Mouse (Mus musculus): ENCODE data around the gene Slc25a27. TPM values are rescaled to one million over a fixed set of nuclear protein-coding genes. Genes with fewer than 3 reads are reported as not detected.

Gene Slc25a27
- polyA plus RNA-seq, 1 experiment from 2014 or later = 20.2 TPM

GRCm38 (mm10) chr17:43630427-43630760 is 36.6 kb downstream of the Slc25a27 start:
- H3K9ac ChIP-seq (ENCODE audit: low read length) = no peak overlapping the region
- H3K9me3 ChIP-seq (replicated peaks; ENCODE audit: control insufficient read depth, low read length) = no peaks in the 10 kb centered on the region
- H3K4me1 ChIP-seq (ENCODE audit: control insufficient read depth, insufficient read depth, low read length) = peaks cover 12% of the 10 kb centered on the region; the same call in 1 of the 2 replicates
- peak overlapping the region; percentile 57; the same call in 1 of the 2 replicates for H3K4me2 ChIP-seq (ENCODE audit: low read depth, low read length)
- no peak overlapping the region for H3K27ac ChIP-seq (ENCODE audit: low read length)
- WGBS = 48% methylated on average over 13 of the region's 13 CpGs
- H3K27me3 ChIP-seq (ENCODE audit: control insufficient read depth, insufficient read depth, low read length) = peaks cover 32% of the 10 kb centered on the region
- ATAC-seq (ENCODE audit: insufficient read depth, low FRiP score) = no peak
- peak overlapping the region; percentile 33; the same call in 1 of the 2 replicates for H3K4me3 ChIP-seq (replicated peaks; ENCODE audit: low read length)
- H3K36me3 ChIP-seq (ENCODE audit: control insufficient read depth, insufficient read depth, low read length) = no peaks in the 10 kb centered on the region

- peaks cover 32% of the 10 kb centered on the region for H3K27me3 ChIP-seq (ENCODE audit: control insufficient read depth, insufficient read depth, low read length)
- no peaks in the 10 kb centered on the region for H3K36me3 ChIP-seq (ENCODE audit: control insufficient read depth, insufficient read depth, low read length)
- no peaks in the 10 kb centered on the region for H3K9me3 ChIP-seq (replicated peaks; ENCODE audit: control insufficient read depth, low read length)
- peaks cover 12% of the 10 kb centered on the region; the same call in 1 of the 2 replicates for H3K4me1 ChIP-seq (ENCODE audit: control insufficient read depth, insufficient read depth, low read length)
- no peak within 1 kb of the TSS for H3K27ac ChIP-seq (ENCODE audit: low read length)
- H3K9ac ChIP-seq (ENCODE audit: low read length) = 0 out of 2 replicates have a peak within 1 kb of the TSS, but pooled peaks have one; percentile 32
- peak within 1 kb of the TSS; percentile 57 for H3K4me2 ChIP-seq (ENCODE audit: low read depth, low read length)
- 3% methylated on average over 83 of the region's 83 CpGs for WGBS
- peak within 1 kb of the TSS; percentile 33 for H3K4me3 ChIP-seq (replicated peaks; ENCODE audit: low read length)
- ATAC-seq (ENCODE audit: insufficient read depth, low FRiP score) = 0 out of 2 replicates have a peak, but pooled peaks have one; percentile 25
These were observed 37.3 kb downstream of the Slc25a27 start, which contains the start of gene Tdrd6 for GRCm38 (mm10) chr17:43629496-43630426. Gene Tdrd6 (minus strand): TSS chr17:43630299.

GRCm38 (mm10) chr17:43629026-43629495 is 38.0 kb downstream of the Slc25a27 start:
- Histone ChIP-seq H3K9ac (ENCODE audit: low read length) (no peak overlapping the region), H3K4me2 (ENCODE audit: low read depth, low read length) (peak overlapping the region; percentile 57), H3K36me3 (ENCODE audit: control insufficient read depth, insufficient read depth, low read length) (no peaks in the 10 kb centered on the region), H3K27ac (ENCODE audit: low read length) (no peak overlapping the region), H3K4me1 (ENCODE audit: control insufficient read depth, insufficient read depth, low read length) (peaks cover 12% of the 10 kb centered on the region; the same call in 1 of the 2 replicates), H3K9me3 (replicated peaks; ENCODE audit: control insufficient read depth, low read length) (no peaks in the 10 kb centered on the region), H3K4me3 (replicated peaks; ENCODE audit: low read length) (peak overlapping the region; percentile 33), H3K27me3 (ENCODE audit: control insufficient read depth, insufficient read depth, low read length) (peaks cover 32% of the 10 kb centered on the region)
- WGBS = 21% methylated on average over 24 of the region's 24 CpGs
- ATAC-seq (ENCODE audit: insufficient read depth, low FRiP score) = no peak

- no peaks in the 10 kb centered on the region for H3K9me3 ChIP-seq (replicated peaks; ENCODE audit: control insufficient read depth, low read length)
These were observed 38.8 kb downstream of the Slc25a27 start for GRCm38 (mm10) chr17:43628246-43628645.

GRCm38 (mm10) chr17:43622076-43622475 is 44.9 kb downstream of the Slc25a27 start:
- Histone ChIP-seq H3K9ac (ENCODE audit: low read length) (no peak overlapping the region), H3K27ac (ENCODE audit: low read length) (no peak overlapping the region), H3K4me2 (ENCODE audit: low read depth, low read length) (no peak overlapping the region), H3K4me3 (replicated peaks; ENCODE audit: low read length) (no peak overlapping the region), H3K36me3 (ENCODE audit: control insufficient read depth, insufficient read depth, low read length) (no peaks in the 10 kb centered on the region), H3K9me3 (replicated peaks; ENCODE audit: control insufficient read depth, low read length) (no peaks in the 10 kb centered on the region), H3K27me3 (ENCODE audit: control insufficient read depth, insufficient read depth, low read length) (no peaks in the 10 kb centered on the region), H3K4me1 (ENCODE audit: control insufficient read depth, insufficient read depth, low read length) (no peaks in the 10 kb centered on the region)
- 87% methylated on average over 10 of the region's 10 CpGs for WGBS
- no peak for ATAC-seq (ENCODE audit: insufficient read depth, low FRiP score)

More at GRCm38 (mm10) chr17:43628246-43628645, 38.8 kb downstream of the Slc25a27 start:
- Histone ChIP-seq H3K4me3 (replicated peaks; ENCODE audit: low read length) (no peak overlapping the region), H3K27ac (ENCODE audit: low read length) (no peak overlapping the region), H3K36me3 (ENCODE audit: control insufficient read depth, insufficient read depth, low read length) (no peaks in the 10 kb centered on the region), H3K9ac (ENCODE audit: low read length) (no peak overlapping the region), H3K27me3 (ENCODE audit: control insufficient read depth, insufficient read depth, low read length) (peaks cover 32% of the 10 kb centered on the region), H3K4me2 (ENCODE audit: low read depth, low read length) (no peak overlapping the region), H3K4me1 (ENCODE audit: control insufficient read depth, insufficient read depth, low read length) (peaks cover 12% of the 10 kb centered on the region; the same call in 1 of the 2 replicates)
- no peak for ATAC-seq (ENCODE audit: insufficient read depth, low FRiP score)
- WGBS = 87% methylated on average over 10 of the region's 10 CpGs

GRCm38 (mm10) chr17:43619156-43619555 is 47.9 kb downstream of the Slc25a27 start:
- no peak overlapping the region for H3K4me2 ChIP-seq (ENCODE audit: low read depth, low read length)
- no peaks in the 10 kb centered on the region for H3K36me3 ChIP-seq (ENCODE audit: control insufficient read depth, insufficient read depth, low read length)
- no peak overlapping the region for H3K4me3 ChIP-seq (replicated peaks; ENCODE audit: low read length)
- no peaks in the 10 kb centered on the region for H3K9me3 ChIP-seq (replicated peaks; ENCODE audit: control insufficient read depth, low read length)
- no peaks in the 10 kb centered on the region for H3K4me1 ChIP-seq (ENCODE audit: control insufficient read depth, insufficient read depth, low read length)
- no peak overlapping the region for H3K9ac ChIP-seq (ENCODE audit: low read length)
- H3K27ac ChIP-seq (ENCODE audit: low read length) = no peak overlapping the region
- no peak for ATAC-seq (ENCODE audit: insufficient read depth, low FRiP score)
- H3K27me3 ChIP-seq (ENCODE audit: control insufficient read depth, insufficient read depth, low read length) = no peaks in the 10 kb centered on the region
- WGBS = 79% methylated on average over 9 of the region's 9 CpGs

- Histone ChIP-seq H3K9ac (ENCODE audit: low read length) (no peak overlapping the region), H3K4me1 (ENCODE audit: control insufficient read depth, insufficient read depth, low read length) (no peaks in the 10 kb centered on the region), H3K4me2 (ENCODE audit: low read depth, low read length) (no peak overlapping the region), H3K9me3 (replicated peaks; ENCODE audit: control insufficient read depth, low read length) (no peaks in the 10 kb centered on the region), H3K27ac (ENCODE audit: low read length) (no peak overlapping the region), H3K27me3 (ENCODE audit: control insufficient read depth, insufficient read depth, low read length) (no peaks in the 10 kb centered on the region), H3K4me3 (replicated peaks; ENCODE audit: low read length) (no peak overlapping the region), H3K36me3 (ENCODE audit: control insufficient read depth, insufficient read depth, low read length) (no peaks in the 10 kb centered on the region)
- no peak for ATAC-seq (ENCODE audit: insufficient read depth, low FRiP score)
- WGBS = 55% methylated on average over 3 of the region's 3 CpGs
These were observed 54.8 kb downstream of the Slc25a27 start for GRCm38 (mm10) chr17:43612221-43612620.

- no peaks in the 10 kb centered on the region for H3K36me3 ChIP-seq (ENCODE audit: control insufficient read depth, insufficient read depth, low read length)
- H3K4me3 ChIP-seq (replicated peaks; ENCODE audit: low read length) = no peak overlapping the region
- ATAC-seq (ENCODE audit: insufficient read depth, low FRiP score) = no peak
- H3K4me2 ChIP-seq (ENCODE audit: low read depth, low read length) = no peak overlapping the region
- no peaks in the 10 kb centered on the region for H3K27me3 ChIP-seq (ENCODE audit: control insufficient read depth, insufficient read depth, low read length)
- H3K9me3 ChIP-seq (replicated peaks; ENCODE audit: control insufficient read depth, low read length) = no peaks in the 10 kb centered on the region
- no peak overlapping the region for H3K9ac ChIP-seq (ENCODE audit: low read length)
- H3K27ac ChIP-seq (ENCODE audit: low read length) = no peak overlapping the region
- WGBS = 18% methylated on average over 7 of the region's 7 CpGs
- no peaks in the 10 kb centered on the region for H3K4me1 ChIP-seq (ENCODE audit: control insufficient read depth, insufficient read depth, low read length)
These were observed 55.4 kb downstream of the Slc25a27 start for GRCm38 (mm10) chr17:43611586-43611985.

- Histone ChIP-seq H3K27me3 (ENCODE audit: control insufficient read depth, insufficient read depth, low read length) (no peaks in the 10 kb centered on the region), H3K9me3 (replicated peaks; ENCODE audit: control insufficient read depth, low read length) (no peaks in the 10 kb centered on the region), H3K4me2 (ENCODE audit: low read depth, low read length) (no peak overlapping the region), H3K27ac (ENCODE audit: low read length) (no peak overlapping the region), H3K4me3 (replicated peaks; ENCODE audit: low read length) (no peak overlapping the region), H3K4me1 (ENCODE audit: control insufficient read depth, insufficient read depth, low read length) (no peaks in the 10 kb centered on the region), H3K36me3 (ENCODE audit: control insufficient read depth, insufficient read depth, low read length) (no peaks in the 10 kb centered on the region), H3K9ac (ENCODE audit: low read length) (no peak overlapping the region)
- 16% methylated on average over 3 of the region's 3 CpGs for WGBS
- no peak for ATAC-seq (ENCODE audit: insufficient read depth, low FRiP score)
These were observed 60.3 kb downstream of the Slc25a27 start for GRCm38 (mm10) chr17:43606704-43607103.
